Mouse (Mus musculus): ENCODE measurements at regions not wholly inside any gene's neighbourhood (a gene's known extent, or its start where the extent isn't known, plus 50 kb on each side); places are given as distances from the start of the nearest gene placed in this dataset.
"Not testable (repeated sequence)": the region's sequence is repeated elsewhere in the genome, so short reads cannot be mapped to it uniquely, and the experiment has no call there.

GRCm38 (mm10) chr13:28840142-28840541, 113.4 kb downstream of the Sox4 start:
- DNase-seq (ENCODE audit: low read depth): no peak

DNA sequence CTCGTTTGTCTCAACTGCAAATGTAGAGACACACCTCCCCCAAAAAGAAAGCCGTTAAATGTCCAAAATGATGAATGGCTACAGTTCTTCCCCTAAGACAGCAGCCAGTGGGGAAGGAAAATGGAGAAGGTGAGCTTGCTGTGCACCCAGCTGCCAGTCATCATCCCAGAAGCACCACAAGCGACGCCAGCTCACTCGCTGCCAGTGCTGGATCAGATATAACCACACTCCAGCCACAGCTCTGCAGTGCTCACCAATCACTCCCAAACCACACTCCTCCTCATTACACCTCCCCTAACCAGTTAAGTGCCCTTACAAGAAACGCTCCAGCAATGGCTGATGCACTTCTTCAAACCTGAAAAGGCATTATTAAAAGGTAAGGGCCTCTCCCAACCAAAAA, 114.4 kb downstream of the Sox4 start:
- no peak for DNase-seq (ENCODE audit: low read depth)

GRCm38 (mm10) chr13:28838216-28838615, 115.3 kb downstream of the Sox4 start:
- no peak for DNase-seq (ENCODE audit: low read depth)

DNA sequence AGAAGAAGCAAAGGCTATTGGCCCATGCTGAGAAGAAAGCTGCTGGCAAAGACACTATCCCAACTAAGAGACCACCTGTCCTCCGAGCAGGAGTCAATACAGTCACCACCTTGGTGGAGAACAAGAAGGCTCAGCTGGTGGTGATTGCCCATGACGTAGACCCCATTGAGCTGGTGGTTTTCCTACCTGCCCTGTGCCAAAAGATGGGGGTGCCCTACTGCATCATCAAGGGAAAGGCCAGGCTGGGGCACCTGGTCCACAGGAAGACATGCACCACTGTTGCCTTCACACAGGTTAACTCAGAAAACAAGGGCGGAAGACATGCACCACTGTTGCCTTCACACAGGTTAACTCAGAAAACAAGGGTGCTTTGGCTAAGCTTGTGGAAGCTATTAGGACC, 116.3 kb downstream of the Sox4 start:
- not testable (repeated sequence) for DNase-seq (ENCODE audit: low read depth)

GRCm38 (mm10) chr13:28833700-28834065, 119.8 kb downstream of the Sox4 start:
- DNase-seq (ENCODE audit: low read depth): no peak

GRCm38 (mm10) chr13:28832855-28833699, 120.4 kb downstream of the Sox4 start:
- peak; percentile 30 for DNase-seq (ENCODE audit: low read depth)

- no peak for DNase-seq (ENCODE audit: low read depth)
These were observed 127.2 kb downstream of the Sox4 start for GRCm38 (mm10) chr13:28826284-28826683.

GRCm38 (mm10) chr13:28823985-28824384, 129.5 kb downstream of the Sox4 start:
- DNase-seq (ENCODE audit: low read depth): no peak

GRCm38 (mm10) chr13:28823311-28823880, 130.1 kb downstream of the Sox4 start:
- peak; percentile 45 for DNase-seq (ENCODE audit: low read depth)

- DNase-seq (ENCODE audit: low read depth): no peak
These were observed 132.5 kb downstream of the Sox4 start for GRCm38 (mm10) chr13:28820868-28821533.

GRCm38 (mm10) chr13:28814127-28814526, 139.4 kb downstream of the Sox4 start:
- DNase-seq (ENCODE audit: low read depth): no peak

GRCm38 (mm10) chr13:28811667-28812575, 141.6 kb downstream of the Sox4 start:
- no peak for DNase-seq (ENCODE audit: low read depth)

- no peak for DNase-seq (ENCODE audit: low read depth)
These were observed 142.5 kb downstream of the Sox4 start for GRCm38 (mm10) chr13:28811081-28811439.

DNA sequence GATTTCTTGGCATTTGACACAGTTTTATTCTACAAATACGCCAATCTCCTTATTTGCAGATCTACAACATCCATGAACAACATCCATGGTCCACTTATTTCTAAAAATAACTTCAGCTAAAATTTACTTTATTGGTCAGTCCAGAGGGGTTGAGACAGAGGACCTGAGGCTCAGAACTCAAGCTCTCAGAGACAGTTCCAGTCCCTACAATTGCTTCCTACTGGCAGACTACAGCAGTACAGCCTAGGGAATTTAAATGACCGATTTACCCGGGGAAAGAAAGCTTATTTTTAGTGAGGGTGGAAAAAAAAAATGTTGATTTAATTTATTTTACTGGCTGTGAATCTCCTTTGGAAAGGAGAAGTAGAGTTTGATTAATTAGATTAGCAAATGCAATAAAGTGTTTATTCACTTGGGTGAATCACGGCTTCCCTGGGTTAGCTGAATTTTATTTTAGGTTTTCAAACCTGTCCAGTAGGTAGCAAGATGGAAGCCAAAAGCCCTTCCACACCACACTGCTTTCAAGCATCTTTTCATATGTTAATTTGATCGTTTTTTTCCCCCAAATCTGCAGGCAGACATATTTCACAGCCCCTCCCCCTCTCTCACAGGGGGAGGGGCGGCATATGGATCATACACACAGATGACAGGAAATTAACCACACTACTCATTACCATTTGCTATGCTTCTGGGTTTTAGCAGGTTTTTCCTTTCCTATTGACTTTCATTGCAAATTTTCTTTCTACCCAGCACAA, 143.0 kb downstream of the Sox4 start:
- DNase-seq (ENCODE audit: low read depth): no peak

- no peak for DNase-seq (ENCODE audit: low read depth)
These were observed 148.2 kb downstream of the Sox4 start for GRCm38 (mm10) chr13:28805302-28805701.

DNA sequence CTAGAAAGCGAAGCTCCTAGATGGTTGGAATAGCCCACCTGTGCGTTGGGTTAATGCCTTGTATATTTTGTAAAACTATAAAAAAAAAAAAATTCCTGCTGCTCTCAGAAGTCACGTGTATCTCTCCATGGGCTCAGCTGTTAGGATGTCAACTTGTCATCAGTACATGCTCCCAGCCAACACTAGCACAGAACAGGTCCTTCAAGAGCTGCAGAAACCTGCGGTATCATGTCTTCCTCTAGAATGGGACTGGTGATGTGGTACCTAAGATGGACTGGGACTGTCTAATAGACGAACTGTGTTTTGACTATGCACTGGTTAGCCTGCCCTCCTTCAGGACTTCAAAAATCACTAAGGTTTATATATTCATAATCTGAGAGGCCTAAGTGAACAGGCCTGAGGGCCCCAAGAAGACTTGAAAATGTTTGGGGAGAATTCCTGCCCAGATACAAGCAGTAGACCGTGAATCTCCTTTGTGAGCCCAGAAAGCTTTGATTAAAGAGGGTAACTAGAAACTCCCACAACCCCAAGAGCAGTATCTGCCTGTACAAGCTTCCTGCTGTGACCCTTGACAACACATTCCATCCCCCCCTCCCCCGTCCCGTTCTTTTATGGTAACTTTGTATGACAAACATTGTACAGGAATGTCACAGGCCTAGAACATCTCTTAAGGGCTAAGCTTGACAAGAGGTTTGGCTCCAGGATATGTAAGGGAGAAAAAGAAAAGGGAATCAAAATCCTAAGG, 152.1 kb downstream of the Sox4 start:
- no peak for DNase-seq (ENCODE audit: low read depth)

DNA sequence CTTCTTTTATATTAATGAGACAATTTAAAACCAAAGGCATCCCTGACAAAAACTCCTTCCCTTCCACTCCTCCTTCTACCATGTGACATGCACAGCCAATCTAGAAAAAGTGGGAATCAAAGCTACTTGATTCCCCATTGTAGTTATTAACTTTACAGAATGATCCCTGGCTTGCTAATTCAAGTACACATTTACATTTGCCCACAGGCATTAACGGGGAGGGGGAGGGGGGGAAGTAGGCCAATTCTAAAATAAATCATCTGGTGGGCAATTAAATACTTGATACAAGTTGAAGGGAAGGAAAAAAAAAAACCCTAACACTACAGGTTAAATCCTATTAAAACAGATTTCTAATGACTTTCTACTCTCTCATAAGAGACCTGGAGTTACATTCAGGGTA, 152.8 kb downstream of the Sox4 start:
- no peak for DNase-seq (ENCODE audit: low read depth)

- DNase-seq (ENCODE audit: low read depth): no peak
These were observed 154.0 kb downstream of the Sox4 start for GRCm38 (mm10) chr13:28799474-28799873.

DNA sequence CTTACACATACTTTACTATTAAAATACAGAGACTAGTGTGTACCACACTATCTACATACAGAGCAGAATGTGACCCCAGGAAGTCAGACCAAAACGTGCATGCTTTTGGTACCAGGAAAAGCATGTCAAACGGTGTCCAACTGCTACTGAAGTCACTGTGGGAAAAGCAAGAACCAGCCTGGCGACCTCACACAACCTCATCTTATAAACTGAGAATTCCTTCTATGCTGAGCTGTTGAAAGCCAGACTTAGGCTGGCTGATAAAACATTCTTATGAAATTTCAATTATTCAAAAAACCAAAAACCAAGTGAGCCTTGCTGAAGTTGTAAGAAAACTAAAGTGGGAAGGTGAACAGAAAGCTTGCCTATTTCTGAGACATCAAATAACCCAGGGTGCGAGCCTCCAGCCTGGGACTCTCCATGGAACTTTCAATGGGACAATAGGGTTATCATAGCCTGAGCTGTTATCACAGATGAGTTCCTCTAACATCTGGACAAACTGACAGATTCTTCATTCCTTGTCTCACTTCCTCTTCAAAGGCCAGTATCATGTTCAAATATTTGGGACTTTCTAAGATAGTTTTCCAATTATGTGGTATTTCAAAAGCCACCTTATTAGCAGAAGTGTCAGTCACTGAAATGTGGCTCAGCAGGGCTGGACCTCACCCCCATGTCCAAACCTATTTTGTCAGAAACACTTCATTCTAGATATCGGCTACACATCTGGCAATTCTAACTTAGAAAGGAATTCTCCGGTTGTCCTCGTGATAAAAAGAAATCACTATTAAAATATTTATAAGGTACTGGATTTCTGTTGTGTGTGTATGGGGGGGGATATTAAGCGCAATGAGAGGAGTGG, 155.7 kb downstream of the Sox4 start:
- no peak for DNase-seq (ENCODE audit: low read depth)

GRCm38 (mm10) chr13:28795274-28795673, 158.2 kb downstream of the Sox4 start:
- DNase-seq (ENCODE audit: low read depth): no peak
